Mouse (Mus musculus) bone marrow macrophage, adult 2 months (primary cell): ENCODE measurements around the gene Ecm1.

ENCODE experiments used
- CTCF ChIP-seq: IDR thresholded peaks from 2 replicates; pipeline ENCODE4 v1.5.1; 2012; ENCODE audit warnings: low read depth, mild to moderate bottlenecking, low read length, moderate library complexity
- POLR2A ChIP-seq: IDR thresholded peaks from 2 replicates; pipeline ENCODE4 v1.6.1; 2012; ENCODE audit warnings: mild to moderate bottlenecking, low read depth, low read length, borderline replicate concordance

DNA sequence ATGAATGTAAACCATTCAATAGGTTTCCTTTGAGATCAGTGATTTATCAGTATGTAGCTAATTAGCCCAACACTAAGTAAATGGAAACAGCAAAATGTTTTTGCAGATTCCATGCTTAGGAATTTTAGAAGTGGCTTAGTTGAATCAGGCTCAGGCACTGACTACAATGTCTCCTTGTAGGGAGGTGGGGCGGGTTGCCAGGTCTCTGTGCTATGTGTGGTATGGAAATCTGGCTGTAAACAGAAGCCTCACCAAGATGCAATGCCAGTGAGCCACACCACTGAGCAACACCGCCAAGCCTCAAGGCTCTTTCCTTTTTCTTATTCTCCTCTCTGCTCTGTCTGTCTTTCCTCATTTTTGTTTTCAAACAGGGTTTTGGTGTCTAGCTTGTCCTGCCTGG is 10.5 kb downstream of the Ecm1 start:
- TF ChIP-seq CTCF (no peak), POLR2A (no peak)
